Mouse (Mus musculus): Measurements from ENCODE around the gene Siglec1.
"Not testable (repeated sequence)": the region's sequence is repeated elsewhere in the genome, so short reads cannot be mapped to it uniquely, and the experiment has no call there.

The Siglec1 gene

DNA sequence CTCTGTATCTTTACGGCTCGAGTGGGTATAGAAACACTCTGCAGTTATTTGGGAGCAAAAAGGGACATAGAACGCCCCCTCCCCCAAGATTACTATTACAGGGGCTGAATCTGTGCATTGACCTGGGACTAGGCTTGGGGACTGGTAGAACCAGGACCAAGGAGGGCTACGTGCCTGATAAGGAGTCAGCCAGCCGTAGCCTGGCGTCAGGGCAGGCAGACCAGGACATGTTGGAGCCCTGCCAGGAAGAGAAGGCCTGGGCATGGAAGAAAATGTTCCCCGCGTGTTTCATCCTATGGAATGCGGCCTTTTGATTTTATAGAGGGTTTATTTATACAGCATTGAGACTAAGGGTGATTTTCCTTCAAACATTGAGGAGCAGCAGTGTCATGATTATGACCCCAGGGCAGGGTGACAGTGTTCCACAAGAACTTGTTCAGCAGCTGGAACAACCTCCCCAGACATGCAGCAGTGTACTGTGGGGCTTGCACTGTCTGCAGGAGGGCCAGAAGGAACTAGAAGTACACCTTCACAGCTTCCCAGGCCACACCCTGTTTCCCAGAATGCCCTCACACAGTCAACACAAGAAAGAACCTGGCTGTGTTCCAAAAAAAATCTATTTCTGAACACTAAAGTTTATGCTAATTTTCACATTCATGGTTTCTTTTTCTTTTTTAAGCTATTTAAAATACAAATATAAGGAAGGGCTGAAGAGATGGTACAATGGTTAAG, 41.4 kb downstream of the Siglec1 start:
- H3K27me3 ChIP-seq (ENCODE audit: control insufficient read depth, insufficient read depth, low read length, poor library complexity, severe bottlenecking): no peaks in the 10 kb centered on the region
- DNase-seq (ENCODE audit: low read depth, low spot score): no peak

DNA sequence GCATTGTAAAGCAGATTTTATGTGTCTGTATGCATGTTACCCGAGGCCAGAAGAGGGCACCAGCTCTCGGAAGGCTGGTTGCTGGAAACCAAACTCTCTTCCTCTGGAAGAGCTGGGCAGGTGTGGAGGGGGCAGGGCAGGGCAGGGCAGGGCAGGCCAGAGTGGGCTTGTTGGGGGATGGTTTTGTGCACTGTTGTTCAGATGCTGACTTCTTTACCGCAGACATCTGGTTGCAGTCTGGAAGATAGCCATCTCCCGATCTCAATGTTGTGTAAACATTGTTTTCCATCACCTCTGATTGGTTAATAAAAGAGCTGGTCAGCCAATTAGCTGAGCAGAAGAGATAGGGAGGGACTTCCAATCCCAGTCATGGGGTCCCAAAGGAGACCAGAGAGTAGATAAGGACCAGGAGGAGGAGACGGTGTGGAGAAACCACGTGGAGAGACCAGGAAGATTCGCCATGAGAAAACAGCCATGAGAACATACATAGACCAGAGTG, 42.2 kb downstream of the Siglec1 start:
- no peaks in the 10 kb centered on the region for H3K27me3 ChIP-seq (ENCODE audit: control insufficient read depth, insufficient read depth, low read length, poor library complexity, severe bottlenecking)
- no peak for DNase-seq (ENCODE audit: low read depth, low spot score)
- H3K36me3 ChIP-seq (ENCODE audit: control insufficient read depth, insufficient read depth, low read length, poor library complexity, severe bottlenecking): no peaks in the 10 kb centered on the region

More for the DNA sequence above, 41.4 kb downstream of the Siglec1 start:
- H3K36me3 ChIP-seq (ENCODE audit: control insufficient read depth, insufficient read depth, low read length, poor library complexity, severe bottlenecking): no peaks in the 10 kb centered on the region

DNA sequence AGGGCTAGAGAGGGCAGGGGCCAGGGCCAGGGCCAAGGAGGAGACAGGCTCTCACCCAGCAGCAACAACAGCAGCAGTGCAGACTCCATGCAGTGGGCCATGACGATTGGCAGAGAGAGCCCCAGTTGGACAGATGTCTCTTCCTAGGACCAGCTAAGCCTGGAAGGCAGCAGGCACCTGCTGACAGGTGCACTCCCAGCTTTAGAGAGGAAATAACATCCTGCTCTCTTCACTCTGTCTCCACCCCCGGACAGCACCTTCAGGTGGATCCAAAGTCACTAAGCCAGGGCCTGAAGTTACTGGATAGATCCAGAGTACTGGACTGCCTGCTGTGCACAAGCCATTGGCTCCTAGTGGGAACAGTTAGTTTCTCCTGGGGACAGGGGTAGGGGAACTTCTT, 43.6 kb downstream of the Siglec1 start, which contains the start of gene Gfra4:
Gene Gfra4, minus strand, starts transcription at position 101 of the 400 bp plus-strand sequence.
- Histone ChIP-seq H3K27me3 (ENCODE audit: control insufficient read depth, insufficient read depth, low read length, poor library complexity, severe bottlenecking) (no peaks in the 10 kb centered on the region), H3K36me3 (ENCODE audit: control insufficient read depth, insufficient read depth, low read length, poor library complexity, severe bottlenecking) (no peaks in the 10 kb centered on the region)

DNA sequence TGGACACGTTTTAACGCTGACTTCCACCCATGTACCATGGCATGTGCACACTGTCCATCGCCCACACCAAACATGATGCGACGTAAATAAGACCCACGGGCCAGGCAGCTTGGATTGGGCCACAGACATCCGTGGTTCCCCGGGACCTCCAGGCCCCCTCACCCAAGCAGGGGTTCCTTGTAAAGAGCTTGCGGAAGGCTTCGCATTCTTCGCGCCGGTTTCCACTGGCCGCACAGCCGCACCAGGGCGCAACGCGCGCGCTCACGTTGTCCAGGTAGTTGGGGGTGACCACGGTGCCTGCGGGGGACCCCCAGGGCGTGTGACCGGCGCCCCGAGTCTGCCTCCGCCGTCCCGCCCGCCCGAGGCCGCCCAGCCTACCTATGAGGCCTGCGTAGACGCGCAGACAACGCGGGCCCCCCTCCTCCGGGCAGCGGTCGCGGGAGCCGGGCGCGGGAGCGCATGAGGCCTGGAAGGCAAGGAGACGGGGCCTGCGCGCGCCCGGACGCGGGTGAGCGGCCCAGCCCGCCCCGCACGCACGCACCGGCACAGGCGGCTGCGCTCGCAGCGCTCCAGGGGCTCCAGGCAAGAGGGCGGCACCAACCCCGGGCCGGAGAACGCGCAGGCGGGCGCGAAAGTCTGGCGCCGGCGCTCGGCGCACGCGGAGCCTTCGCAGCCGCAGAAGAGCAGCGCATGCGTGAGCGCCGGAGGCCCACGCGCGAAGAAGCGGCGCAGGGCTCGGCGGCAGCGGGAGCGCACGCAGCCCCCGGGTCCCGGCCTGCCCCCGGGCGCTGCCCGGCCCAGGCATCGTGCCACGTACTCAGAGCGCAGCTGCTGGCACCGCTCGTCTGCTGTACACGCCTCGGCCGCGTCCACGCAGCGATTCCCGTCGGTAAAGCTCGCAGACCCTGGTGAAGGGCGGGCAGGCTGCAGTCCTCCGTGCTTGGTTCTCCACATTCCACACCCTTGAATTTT, 45.4 kb downstream of the Siglec1 start:
- no peak for DNase-seq (ENCODE audit: low read depth, low spot score)
- Histone ChIP-seq H3K36me3 (ENCODE audit: control insufficient read depth, insufficient read depth, low read length, poor library complexity, severe bottlenecking) (no peaks in the 10 kb centered on the region), H3K27me3 (ENCODE audit: control insufficient read depth, insufficient read depth, low read length, poor library complexity, severe bottlenecking) (no peaks in the 10 kb centered on the region)

More for the DNA sequence above, 43.6 kb downstream of the Siglec1 start, which contains the start of gene Gfra4:
- no peak for DNase-seq (ENCODE audit: low read depth, low spot score)

DNA sequence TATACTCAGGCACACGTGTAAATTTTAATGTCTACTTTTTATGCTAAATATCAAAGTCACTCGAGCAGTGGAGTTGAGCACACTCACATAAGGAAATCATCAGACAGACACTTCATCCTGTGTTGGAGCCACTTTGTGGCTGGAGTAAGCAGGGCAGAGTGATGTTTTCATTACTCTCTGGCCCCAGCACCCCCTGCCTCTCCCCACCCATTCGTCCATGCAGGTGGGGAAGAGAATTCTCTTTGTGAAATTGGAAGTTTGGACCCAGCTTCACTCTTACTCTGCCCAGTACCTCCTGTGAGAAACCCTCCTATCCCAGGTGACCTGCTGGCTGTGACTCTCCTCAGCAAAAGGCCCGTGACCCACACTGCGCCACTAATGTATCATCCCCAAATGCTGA, 47.9 kb downstream of the Siglec1 start:
- H3K36me3 ChIP-seq (ENCODE audit: control insufficient read depth, insufficient read depth, low read length, poor library complexity, severe bottlenecking): no peaks in the 10 kb centered on the region
- DNase-seq (ENCODE audit: low read depth, low spot score): no peak
- no peaks in the 10 kb centered on the region for H3K27me3 ChIP-seq (ENCODE audit: control insufficient read depth, insufficient read depth, low read length, poor library complexity, severe bottlenecking)

DNA sequence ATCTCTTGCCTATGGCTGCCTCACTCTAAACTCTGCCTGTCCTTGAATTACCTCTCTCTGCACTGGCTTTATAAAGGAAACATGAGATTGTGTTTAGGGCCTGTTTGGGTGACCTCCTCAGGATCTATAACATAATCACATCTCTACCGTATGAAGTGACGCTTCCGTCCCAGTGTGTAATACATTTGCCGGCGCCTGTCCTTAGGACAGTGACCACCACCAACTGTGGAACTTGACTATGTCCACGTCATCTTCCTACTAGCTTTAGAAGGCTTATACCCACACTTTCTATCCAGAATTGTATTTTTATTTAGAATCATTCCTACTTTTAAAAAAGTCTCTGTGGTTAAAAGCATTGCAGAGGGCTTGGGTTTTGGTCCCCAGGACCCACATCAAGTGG, 48.4 kb downstream of the Siglec1 start:
- DNase-seq (ENCODE audit: low read depth, low spot score): no peak
- no peaks in the 10 kb centered on the region for H3K27me3 ChIP-seq (ENCODE audit: control insufficient read depth, insufficient read depth, low read length, poor library complexity, severe bottlenecking)
- no peaks in the 10 kb centered on the region for H3K36me3 ChIP-seq (ENCODE audit: control insufficient read depth, insufficient read depth, low read length, poor library complexity, severe bottlenecking)

DNA sequence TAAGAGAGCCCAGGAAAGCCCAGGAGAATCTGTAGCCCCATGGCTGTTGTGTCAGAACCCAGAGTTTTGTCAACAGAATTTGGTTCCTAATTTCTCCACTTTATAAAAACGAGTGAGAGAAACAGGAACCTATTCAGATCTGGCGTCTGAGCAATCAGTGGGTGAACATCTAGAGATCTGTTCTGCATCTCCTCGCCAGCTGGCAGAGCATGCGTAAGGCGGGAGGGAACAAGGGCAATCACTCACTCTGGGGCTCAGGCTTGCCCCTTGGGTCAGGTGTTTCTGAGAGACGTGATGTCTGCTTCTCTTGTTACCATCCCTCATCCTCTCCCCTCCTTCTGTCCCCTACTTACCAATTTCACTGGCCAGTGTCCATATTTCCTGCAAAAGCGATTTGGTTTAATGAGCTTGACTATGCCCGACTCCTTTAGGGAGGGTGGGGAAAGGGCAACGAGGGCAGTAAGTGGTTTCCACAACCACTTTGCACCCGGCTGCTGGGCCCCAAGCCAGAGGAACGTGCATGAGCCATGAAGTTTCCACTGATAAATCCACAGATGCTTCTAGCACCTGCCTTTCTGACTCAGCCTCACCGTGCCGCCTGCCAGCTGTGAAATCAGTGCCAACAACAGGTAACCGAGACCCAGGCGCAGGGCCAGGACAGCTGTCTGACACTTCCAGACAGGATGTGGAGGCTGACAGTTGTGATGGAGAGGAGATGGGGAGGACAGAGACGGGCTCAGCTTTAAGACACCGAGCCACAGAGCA, 49.2 kb downstream of the Siglec1 start:
- Histone ChIP-seq H3K36me3 (ENCODE audit: control insufficient read depth, insufficient read depth, low read length, poor library complexity, severe bottlenecking) (no peaks in the 10 kb centered on the region), H3K27me3 (ENCODE audit: control insufficient read depth, insufficient read depth, low read length, poor library complexity, severe bottlenecking) (no peaks in the 10 kb centered on the region)
- no peak for DNase-seq (ENCODE audit: low read depth, low spot score)

DNA sequence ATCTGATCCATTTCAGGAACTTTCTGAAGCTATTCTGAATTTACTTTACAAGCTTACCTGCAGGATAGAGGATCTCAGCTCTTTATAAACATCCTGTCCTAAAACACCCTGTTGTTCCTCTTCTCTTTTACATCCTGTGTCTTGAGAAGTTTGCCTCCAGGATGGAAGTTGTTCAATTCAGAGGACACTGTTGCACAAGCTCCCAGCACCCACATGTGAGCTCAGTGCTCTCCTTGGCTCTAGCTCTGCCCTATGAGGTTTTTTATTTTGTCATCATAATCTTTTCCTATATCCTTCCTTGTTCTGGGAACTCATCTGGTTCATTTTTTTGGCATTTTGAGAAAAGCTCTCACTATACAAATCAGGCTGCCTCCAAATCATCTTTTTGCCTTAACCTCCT, 49.8 kb downstream of the Siglec1 start:
- DNase-seq (ENCODE audit: low read depth, low spot score): no peak
- H3K36me3 ChIP-seq (ENCODE audit: control insufficient read depth, insufficient read depth, low read length, poor library complexity, severe bottlenecking): no peaks in the 10 kb centered on the region
- no peaks in the 10 kb centered on the region for H3K27me3 ChIP-seq (ENCODE audit: control insufficient read depth, insufficient read depth, low read length, poor library complexity, severe bottlenecking)

DNA sequence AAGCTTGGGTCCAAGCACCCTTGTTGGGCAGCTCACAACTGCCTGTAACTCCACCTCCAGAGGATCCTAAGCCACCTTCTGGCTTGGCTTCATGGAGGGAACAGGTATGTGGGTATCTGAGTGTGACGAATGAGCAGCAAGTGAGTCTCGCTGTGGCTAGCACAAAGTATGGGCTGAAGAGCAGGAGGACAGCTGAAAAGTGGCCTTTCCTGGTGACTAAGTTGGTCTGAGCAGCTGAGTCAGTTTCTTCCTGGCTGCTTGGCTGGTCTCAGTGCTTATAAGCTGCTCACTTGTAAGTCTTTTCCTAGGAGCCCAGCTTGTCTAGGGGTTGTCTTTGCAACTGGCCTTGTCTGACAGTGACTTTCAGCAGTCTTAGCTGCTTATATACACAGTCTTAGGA, 50.2 kb downstream of the Siglec1 start:
- Histone ChIP-seq H3K36me3 (ENCODE audit: control insufficient read depth, insufficient read depth, low read length, poor library complexity, severe bottlenecking) (no peaks in the 10 kb centered on the region), H3K27me3 (ENCODE audit: control insufficient read depth, insufficient read depth, low read length, poor library complexity, severe bottlenecking) (no peaks in the 10 kb centered on the region)
- no peak for DNase-seq (ENCODE audit: low read depth, low spot score)

DNA sequence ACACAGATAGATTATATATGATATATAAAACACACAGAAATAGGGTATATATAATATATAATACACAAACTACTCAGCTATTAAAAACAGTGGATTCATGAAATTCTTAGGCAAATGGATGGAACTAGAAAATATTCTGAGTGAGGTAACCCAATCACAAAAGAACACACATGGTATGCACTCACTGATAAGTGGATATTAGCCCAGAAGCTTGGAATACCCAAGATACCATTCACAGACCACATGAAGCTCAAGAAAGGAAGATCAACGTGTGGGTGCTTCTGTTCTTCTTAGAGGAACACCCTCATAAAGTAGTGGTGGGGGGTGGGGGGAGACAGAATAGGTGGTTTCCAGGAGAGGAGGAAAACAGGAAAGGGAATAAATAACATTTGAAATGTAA, 55.2 kb downstream of the Siglec1 start:
- not testable (repeated sequence) for H3K36me3 ChIP-seq (ENCODE audit: control insufficient read depth, insufficient read depth, low read length, poor library complexity, severe bottlenecking); H3K27me3 ChIP-seq (ENCODE audit: control insufficient read depth, insufficient read depth, low read length, poor library complexity, severe bottlenecking)

DNA sequence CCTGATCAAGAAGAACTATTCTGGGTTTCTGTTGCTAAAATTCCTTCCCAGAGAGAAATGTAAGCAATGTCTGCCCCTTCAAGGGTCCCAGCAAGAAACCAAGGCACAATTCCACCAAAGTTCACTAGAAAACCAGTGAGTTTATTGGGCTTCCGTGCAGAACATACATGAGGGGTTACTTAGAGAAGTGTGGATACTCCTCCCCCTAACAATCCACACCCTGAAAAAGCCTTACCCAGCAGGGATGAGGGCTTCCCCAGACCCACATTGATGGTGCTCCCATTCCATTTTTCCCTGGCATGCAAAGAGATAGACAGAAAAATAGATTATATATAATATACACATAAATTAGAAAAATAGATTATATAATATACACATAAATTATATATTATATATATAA, 55.6 kb downstream of the Siglec1 start:
- Histone ChIP-seq H3K36me3 (ENCODE audit: control insufficient read depth, insufficient read depth, low read length, poor library complexity, severe bottlenecking) (no peaks in the 10 kb centered on the region), H3K27me3 (ENCODE audit: control insufficient read depth, insufficient read depth, low read length, poor library complexity, severe bottlenecking) (no peaks in the 10 kb centered on the region)
- DNase-seq (ENCODE audit: low read depth, low spot score): no peak

More for the DNA sequence above, 55.2 kb downstream of the Siglec1 start:
- DNase-seq (ENCODE audit: low read depth, low spot score): not testable (repeated sequence)

DNA sequence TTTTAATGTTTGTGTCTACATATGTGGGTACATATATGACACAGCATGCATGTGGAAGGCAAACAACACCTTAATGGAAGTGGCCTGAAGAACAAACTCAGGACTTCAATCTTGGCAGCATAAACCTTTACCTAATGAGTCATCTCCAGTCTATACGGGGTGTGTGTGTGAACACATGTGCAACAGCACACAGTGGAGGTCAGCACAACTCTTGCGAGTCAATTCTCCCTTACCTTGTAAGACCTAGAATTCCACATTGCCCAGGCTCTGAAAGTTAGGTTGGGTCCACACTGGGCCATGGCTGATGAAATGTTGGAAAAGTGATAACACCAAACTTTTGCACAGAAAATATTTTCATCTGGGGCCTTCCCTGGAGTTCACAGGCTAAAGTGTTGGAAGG, 56.0 kb downstream of the Siglec1 start:
- no peaks in the 10 kb centered on the region for H3K27me3 ChIP-seq (ENCODE audit: control insufficient read depth, insufficient read depth, low read length, poor library complexity, severe bottlenecking)
- no peak for DNase-seq (ENCODE audit: low read depth, low spot score)
- no peaks in the 10 kb centered on the region for H3K36me3 ChIP-seq (ENCODE audit: control insufficient read depth, insufficient read depth, low read length, poor library complexity, severe bottlenecking)

DNA sequence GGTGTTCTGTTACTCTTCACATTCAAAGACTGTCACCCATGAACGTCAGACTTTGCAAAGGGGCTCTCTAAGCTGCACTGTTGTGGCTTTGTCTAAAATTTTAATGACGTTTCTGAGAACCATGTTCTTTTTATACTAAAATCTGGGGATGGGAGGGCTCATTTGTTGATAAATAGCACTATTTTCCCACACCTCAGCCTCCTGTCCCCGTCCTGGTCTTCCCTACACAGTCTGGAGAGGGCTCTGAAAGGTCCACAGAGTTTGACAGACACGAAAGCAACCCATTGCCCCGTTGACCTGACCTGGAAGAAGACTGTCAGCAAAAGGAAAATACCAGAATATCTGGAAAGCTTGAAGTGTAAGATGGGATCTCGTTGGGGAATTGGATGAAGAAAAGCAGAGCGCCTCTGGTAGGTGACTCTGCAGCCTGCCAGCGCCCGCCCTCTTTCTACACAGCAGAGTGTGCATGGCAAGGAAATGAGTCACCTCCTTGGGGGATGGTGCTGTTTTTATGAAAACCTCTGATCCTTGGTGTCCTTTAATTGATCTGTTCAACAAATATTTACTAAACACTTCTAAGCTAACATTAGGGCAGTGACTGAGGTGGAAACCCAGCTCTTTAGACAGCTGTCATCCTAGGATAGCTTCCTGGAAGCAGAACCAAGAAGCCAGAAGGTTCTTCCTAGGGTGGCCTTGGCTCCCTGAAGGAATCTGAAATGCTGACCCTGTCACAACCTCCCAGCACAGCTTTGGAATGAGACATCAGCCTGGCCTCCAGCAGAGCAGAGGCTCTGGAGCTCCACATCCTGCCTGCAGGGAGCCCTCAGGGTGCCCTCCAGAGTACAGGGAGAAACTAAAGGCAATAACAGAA, 57.3 kb downstream of the Siglec1 start:
- no peaks in the 10 kb centered on the region for H3K27me3 ChIP-seq (ENCODE audit: control insufficient read depth, insufficient read depth, low read length, poor library complexity, severe bottlenecking)
- DNase-seq (ENCODE audit: low read depth, low spot score): no peak
- H3K36me3 ChIP-seq (ENCODE audit: control insufficient read depth, insufficient read depth, low read length, poor library complexity, severe bottlenecking): no peaks in the 10 kb centered on the region; the same call in 1 of the 2 replicates

DNA sequence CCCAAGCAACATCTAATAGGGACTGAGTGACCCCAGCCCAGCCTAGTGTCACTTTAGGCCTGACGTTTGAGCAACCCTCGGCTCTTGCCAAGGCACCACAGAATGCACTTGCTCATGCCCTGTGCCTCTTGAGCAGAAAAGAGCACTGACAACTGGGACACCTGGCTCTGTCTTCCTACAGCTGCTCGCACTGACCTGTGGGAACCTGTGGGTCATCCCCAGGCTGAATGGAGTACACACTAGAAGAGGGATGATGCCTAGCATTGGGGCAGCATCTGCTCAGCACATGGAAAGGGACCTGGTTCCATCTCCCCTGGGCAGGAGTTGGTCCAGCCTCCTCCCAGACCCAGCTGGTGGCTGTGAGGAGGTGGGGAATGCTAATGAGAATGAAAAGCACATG, 59.6 kb downstream of the Siglec1 start:
- no peak for DNase-seq (ENCODE audit: low read depth, low spot score)
- H3K27me3 ChIP-seq (ENCODE audit: control insufficient read depth, insufficient read depth, low read length, poor library complexity, severe bottlenecking): no peaks in the 10 kb centered on the region
- H3K36me3 ChIP-seq (ENCODE audit: control insufficient read depth, insufficient read depth, low read length, poor library complexity, severe bottlenecking): no peaks in the 10 kb centered on the region; the same call in 1 of the 2 replicates

Measured in splenic B cell, adult 2 months (primary cell).